Mouse (Mus musculus): Measurements from ENCODE around the gene Tmc3.

Tmc3 gene

DNA sequence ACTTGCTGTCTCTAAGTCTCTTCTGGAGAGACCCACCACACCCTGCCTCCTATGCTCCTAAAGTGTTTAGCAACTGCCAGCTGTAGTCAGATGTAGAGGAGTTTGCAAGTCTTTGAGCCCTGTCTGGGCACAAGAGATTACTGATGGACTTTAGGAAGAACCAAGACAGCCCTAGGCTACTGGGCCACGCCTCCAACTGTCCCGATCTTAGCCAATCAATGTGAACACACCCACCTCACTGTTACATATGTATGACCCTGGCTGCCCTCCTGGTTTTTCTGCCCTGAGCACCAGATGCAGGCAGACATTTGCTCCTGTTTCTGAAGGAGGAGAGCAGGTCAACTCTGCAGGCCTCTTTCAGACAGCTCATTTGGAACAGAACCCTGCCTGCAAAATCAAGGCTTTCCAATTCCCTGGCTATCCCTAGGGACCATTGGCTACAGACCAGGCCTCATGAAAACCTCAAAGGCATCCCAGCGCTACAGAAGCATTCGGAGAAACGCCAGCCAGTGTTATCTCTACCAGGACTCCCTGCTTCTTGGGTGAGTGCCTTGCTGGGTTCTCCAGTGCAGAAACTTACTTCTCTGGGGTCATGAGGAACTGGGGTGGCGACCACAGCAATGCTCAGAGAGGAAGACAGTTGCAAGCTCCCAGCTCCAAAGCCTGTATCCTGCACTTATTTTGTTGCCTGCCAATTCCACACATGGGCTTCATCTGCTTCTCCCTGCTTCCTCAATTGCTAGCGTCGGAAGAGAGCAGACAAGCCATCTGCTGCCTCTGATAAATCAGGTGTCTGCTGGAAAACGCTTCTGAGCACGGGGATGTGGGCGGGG lies at the start of gene Tmc3:
Tmc3 (plus strand) TSS at position 289 of the 833 bp plus-strand sequence.
- no peak for DNase-seq (ENCODE audit: low read depth, low spot score)

DNA sequence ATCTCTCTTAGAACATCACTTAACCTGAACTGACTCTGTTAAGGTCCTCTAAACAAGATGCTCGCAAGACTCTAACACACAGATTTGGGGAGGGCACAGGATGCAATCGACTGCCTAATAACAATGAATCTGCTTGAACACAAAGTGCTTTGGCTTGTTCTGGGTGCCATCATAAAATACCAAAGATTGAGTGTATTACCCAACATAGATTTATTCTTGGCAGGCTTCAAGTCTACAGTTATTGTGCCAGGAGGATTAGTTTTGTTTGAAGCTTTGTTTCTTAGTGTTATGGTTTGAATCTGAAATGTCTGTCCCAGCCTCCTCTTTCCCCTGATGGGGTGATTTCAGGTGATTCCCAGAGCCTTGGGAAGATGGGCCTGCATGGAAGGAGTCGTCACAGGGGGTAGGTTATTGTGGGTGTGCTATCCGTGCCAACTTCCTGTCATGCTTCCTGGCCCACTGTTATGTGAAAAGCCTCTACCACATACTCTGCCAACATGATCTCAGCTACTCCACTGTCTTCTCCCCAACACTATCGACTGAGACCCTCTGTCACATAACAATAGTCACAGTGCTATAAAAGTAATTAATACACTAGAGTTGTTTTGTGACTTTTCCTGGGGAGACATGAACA lies 43.1 kb upstream of the Tmc3 start:
- DNase-seq (ENCODE audit: low read depth, low spot score), result no peak

DNA sequence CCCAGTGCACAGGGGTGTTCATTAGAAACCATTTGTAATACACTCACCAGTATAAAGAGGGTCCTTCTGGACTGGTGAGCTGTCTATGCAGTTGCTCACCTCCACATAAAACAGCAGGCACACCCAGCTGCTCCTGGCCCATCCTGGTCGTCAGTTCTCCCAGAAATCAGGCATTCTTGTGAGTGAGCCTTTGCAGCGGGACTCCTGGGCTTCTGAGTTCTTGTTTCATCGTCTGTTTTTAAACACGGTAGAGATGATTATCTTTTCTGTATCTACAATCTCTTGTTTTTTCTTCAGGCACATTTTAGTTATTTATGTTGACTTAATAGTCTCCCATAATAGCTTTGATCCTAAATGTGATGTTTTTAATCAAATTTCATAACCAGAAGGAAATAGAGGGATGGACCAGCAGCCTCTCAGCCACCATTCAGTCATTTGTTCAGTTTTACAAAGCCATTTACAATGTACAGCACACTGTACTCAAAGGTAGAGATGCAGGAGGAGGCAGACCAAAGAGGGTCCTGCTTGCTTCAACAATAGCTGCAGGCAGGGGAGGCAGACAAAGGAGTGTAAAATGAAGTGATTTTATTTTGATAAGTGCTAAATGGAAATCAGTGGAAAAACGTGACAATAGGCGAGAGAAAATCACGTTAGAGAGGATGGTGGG lies 35.9 kb upstream of the Tmc3 start:
- no peak for DNase-seq (ENCODE audit: low read depth, low spot score)

DNA sequence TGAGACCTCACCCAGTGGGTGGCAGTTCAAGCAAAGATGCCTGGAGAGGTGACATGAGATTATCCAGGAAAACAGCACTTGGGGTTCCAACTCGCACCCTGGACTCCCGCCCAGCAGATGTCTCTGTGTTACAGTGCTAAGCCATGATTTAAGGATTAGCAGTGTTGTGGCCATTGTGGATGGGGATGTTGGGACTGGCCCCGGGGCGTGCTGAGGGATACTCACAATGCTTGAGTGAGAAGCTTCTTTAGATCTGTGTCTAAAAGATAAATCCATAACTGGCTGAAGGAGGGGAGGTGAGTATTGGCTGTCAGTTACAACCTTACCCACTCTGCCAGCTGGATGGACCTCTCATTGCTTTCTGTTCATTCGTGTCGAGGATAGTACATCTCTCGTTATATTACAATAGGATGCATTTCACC lies 35.4 kb upstream of the Tmc3 start:
- DNase-seq (ENCODE audit: low read depth, low spot score), result no peak

DNA sequence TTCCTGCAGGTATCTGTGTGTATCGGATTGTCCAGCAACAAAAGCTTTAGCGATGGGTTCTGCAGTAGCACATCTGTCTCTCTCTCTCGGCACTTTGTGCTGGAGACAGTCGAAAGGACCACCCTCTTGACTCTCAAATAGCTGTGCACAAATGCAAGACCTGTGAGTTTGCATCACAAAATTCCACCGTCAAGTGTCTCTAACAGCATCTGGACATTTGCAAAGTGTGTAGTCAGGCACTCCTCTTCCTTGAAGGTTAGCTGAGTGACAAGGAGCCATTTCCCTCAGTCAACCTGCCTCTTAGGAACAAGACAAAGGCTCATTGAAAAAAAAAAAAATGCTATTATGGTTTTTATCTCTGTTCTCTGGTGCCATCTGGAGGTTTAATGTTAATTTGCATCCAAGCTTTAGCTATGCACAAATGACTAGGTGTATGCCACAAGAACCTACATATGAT lies 34.7 kb upstream of the Tmc3 start:
- no peak for DNase-seq (ENCODE audit: low read depth, low spot score)

DNA sequence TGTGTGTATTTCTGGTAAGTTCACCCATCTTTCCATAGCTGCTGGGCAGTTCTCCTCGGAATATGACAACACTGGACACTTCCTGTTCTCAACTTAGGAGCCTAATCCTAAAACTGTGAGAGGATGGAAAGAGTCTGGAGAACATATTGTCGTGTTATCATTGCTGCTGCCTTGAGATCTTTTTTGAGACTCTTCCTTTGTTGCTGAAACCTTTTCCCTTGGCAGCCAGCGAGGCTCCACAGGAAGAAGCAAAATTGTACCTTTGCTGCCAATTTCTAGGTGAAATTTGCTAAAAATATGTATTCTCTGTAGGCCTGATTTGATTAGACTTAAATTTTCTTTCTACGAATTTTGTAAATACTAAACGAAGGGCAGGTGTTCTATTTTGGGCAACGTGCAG lies 30.2 kb upstream of the Tmc3 start:
- no peak for DNase-seq (ENCODE audit: low read depth, low spot score)

DNA sequence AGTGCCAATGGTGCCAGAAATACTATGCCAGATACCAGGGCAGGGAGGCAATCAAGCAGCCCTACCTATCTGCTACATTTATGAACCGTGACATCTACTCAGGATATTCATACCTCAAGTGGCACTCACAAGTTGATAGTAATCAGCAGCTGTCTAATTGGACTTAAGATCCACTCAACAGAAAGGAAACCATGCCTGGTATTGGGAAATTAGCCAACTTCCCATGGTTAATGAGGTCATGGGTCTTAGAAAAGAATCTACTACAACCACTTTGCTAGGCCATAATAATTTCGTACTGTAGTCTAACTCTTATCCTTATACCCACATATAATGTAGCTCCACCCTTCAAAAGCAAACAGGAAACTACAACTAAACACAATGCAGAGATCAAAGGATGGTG lies 28.2 kb upstream of the Tmc3 start:
- DNase-seq (ENCODE audit: low read depth, low spot score), result no peak

DNA sequence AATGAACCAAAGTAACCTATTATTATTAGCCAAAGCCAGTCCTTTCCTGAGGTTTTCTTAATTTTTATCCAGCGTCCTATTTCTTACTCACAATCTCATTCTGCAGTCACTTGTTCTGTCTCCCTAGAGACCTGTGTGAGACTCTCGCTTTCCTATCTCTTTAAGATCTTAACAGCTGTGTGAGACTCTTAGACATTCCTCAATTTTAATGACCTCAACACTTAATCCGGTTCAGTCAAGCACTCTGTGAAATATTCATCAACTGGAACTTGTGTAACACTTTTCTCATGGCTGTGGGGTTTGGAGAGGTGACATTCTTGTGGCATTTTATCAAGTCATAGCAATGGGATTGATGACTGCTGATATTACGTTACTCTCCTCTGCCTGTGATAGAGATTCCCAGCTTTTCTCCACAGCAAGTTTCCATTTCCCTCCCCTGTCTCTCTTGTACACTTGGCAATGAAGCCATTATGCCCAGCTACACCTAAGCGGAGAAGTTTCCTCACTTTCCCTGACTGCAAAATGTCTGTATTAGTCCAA lies 25.9 kb upstream of the Tmc3 start:
- DNase-seq (ENCODE audit: low read depth, low spot score), result no peak

DNA sequence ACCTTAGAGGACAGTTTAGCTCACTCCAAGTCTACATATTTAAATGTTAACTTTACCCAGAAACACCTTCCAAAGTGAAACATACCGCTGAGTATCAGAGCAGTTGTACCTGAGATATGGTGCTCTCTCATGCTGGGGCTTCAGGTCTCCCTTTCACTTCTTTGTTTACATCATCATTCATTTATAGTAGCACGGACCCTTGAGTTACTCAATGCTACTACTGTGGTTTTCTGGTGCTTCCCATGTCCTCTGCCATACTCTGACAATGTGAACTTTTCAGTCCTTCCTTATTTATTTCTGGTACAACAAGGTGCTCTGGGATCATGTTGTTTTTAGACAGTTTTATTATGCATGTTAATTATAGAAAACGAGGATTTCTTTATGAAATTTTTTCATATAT lies 25.2 kb upstream of the Tmc3 start:
- DNase-seq (ENCODE audit: low read depth, low spot score), result no peak

DNA sequence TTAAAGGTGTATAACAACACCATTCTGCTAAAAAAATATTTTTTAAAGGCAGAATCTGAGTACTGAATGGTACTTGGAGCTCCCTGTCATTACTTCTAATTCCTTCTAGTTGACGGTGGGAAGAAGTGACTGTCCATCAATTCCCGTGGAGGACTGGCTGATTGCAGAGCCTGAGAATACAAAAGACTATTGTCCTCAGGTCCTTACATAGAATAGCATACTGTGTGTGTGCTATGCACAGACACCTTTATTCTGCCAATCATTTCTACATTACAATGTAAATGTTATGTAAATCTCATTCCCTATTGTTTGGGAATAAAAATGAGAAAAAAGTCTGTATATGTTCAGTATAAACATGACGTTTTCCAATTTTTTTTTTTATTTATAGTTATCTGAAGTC lies 22.9 kb upstream of the Tmc3 start:
- no peak for DNase-seq (ENCODE audit: low read depth, low spot score)

DNA sequence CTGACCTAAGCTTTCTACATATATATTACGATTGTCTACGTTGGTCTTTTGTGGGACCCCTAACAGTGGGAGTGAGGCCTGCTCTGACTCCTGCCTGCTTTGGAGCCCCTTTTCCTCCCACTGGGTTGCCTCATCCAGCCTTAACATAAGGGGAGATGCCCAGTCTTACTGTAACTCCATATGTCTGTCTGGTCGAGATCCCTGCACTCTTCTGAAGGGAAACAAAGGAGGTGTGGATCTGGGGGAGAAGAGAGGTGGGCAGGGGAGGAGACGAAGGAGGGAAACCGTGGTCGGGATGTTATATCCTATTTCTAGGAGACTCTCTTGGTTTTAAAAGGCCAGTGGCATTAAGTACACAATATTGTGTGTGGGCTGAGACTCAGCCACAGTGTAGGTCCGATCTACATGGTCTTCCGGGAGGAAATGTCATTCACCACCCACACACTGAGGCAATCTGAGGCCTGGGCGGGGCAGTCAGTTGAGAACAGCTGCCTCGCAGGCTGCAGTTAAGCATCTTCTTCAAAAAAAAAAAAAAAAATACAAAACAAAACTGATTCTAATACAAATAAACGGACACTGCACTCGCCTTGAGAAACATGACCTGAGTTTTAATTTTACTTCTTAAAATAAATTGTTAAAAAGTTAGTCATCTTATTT lies 20.0 kb upstream of the Tmc3 start:
- DNase-seq (ENCODE audit: low read depth, low spot score), result no peak

DNA sequence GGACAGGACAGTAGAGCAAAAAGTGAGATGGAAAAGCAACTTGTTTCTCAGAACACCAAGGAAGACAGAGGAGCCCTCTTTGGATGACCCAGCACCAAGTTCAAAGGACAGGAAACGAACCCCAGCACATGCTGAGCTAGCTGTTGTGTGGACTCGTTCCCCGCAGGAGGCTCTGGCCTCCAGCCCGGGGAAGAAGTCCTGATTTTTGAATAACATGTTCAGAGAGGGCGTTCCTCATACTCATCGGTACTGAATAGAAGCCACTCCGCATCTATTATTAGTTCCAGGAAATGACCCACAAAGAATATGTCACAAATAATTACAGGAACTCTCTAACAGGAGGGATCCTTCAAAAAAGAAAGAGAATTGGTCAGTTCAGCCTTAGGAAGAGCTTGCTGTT lies 18.8 kb upstream of the Tmc3 start:
- DNase-seq (ENCODE audit: low read depth, low spot score), result no peak

DNA sequence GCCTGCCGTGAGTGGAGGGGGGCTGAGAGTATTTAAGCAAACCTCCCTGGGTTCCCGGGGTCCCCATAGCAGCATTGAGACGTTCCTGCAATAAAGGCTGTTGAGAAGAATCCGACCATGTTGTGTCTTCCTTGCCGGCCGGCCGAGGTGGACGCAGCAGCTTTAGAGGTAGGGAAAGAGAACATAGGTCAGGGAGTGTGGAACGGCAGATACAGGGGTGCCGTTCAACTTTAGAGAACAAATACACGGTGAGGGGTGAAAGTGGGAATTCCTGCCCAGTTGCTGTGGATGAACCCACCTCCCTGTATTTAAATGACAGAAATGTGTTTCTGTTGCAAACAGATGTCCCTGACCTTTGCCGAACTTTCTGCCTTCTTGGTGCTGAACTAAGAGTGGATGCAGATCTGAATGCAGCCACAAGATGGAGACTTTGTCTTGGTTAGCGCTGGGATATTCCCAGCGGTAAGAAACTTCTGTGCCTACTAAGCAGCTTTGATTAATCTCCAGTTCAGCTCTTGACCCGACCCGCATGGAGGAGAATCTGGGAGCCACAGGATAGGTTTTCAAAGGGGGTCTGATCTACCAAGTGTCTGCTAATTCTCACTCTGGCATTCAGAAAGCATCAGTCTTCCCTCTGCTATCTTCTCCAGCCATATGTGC lies 16.8 kb upstream of the Tmc3 start:
- no peak for DNase-seq (ENCODE audit: low read depth, low spot score)

DNA sequence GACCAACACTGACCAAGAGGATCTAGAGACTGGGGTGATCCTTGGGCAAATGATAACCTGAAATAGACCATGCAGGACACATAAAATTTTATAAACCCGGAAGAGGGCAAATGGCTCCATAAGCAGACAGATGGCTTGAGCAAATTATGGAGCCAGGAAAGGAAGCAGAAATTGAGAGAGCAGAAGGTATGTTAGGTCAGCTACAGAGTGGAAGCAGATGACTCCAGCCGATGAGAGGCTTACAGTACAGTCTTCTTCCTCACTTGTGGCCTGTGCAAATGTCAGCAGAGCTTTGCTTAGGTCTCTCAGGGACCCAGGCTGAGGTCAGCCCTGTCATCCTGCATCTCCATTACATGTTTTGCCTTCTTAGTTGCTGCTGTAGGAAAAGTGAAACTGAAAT lies 15.9 kb upstream of the Tmc3 start:
- no peak for DNase-seq (ENCODE audit: low read depth, low spot score)

DNA sequence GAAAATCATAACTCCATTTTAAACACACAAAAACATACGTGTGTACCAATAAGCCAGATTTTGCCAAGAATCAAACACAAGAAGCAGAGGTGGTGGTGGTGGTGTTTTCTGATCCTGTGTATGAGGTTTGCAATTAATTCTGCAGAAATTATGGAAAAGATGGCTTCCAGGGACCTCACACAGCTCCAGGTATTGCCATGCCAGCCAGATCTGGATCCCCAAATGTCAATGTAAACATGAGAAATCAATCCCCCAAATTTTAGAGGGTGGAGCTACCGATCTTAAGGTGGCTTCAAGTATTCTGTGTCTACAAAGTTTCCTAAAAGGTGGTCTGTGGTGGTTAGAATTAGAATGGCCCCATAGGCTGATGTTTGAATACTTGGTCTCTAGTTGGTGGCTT lies 15.3 kb upstream of the Tmc3 start:
- no peak for DNase-seq (ENCODE audit: low read depth, low spot score)

DNA sequence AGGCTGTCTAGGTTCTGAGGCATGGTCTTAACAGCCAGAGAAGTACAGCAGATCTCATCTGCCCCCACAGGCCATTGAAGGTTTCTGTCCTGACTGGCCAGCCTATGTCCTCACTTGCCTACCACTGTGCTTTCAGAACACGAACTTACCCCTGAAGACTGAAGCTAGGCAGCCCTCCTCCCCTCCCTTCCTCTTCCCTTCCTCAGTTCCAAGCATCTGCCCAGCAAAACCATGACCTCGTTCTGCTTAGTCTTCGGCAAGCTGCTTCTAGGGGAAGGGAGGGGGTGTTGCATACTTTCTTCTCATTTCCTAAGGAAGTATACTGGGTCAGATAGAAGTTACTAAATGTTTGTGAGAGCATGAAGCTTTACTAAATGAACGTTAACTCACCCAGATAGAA lies 13.7 kb upstream of the Tmc3 start:
- DNase-seq (ENCODE audit: low read depth, low spot score), result no peak

DNA sequence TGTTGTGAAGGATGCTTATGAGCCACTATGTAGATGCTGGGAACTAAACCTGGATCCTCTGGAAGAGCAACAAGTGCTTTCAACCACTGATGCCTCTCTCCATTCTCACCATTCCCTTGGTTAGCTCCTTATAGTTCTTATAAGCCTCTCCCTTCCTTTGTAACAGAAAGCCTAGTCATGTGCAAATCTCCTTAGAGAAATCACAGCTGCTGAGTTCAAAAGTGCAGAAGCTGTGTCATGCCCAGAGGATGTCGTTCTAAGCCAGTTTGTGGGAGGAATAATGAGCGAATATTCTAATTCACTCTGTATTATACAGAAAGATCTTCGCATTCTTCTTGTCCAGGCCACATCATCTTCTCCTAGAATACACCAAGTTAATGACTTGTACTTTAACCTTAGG lies 12.8 kb upstream of the Tmc3 start:
- no peak for DNase-seq (ENCODE audit: low read depth, low spot score)

DNA sequence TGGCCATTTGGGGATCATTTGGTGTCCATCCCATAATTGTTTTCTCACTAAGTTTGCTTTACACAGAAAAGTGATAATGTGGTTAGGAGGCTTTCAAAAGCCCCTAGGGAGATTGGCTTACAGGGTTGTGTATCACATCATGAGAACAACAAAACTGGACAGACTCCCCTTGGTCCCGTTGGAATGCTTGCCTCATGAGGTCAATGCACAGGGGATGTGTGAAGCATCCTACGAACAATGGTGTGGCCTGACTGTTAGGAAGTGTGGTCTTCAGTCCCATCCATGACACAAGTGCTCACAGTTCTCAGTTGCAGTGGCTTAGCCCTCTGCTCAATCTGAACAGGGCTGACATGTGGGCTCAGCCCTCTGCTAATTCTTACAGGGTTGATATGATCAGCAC lies 12.3 kb upstream of the Tmc3 start:
- DNase-seq (ENCODE audit: low read depth, low spot score), result no peak

DNA sequence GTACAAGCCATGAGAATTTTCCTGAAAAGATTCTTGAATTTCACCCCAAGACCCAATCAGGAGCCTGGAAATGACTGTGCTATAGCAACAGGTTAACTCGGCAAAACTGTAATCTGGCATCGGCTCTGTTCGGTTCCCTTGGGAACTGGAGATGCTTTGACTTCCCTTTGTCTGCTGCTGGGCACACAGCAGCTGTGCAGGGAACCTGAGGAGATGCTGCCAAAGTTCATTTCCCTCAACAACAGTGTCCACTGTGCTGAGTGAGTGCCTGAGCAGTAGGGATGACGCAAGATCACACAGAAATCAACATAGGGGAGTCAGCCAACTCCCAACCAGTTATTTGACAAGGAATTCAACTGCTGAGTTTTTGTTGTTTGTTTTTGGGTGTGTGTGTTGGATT lies 3.8 kb upstream of the Tmc3 start:
- no peak for DNase-seq (ENCODE audit: low read depth, low spot score)

DNA sequence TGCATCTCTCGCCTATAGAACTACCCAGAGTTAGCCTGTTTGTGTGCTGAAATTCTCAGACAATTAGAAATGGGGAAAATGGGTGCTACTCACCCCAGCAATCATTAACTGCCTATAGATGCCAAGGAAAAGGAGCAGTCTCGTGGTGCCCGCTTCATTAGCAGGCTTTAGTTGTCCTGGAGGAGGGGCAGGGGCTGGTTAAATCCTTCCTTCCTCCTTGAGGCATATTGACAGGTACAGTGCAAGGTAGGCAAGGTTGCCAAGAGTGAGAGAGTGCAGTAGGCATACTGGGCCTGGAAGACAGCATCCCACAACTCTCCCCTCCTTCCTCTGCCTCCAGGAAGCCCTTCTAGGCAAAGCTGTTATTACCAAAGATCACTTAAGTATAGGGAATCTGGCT lies 9.3 kb downstream of the Tmc3 start:
- no peak for DNase-seq (ENCODE audit: low read depth, low spot score)

DNA sequence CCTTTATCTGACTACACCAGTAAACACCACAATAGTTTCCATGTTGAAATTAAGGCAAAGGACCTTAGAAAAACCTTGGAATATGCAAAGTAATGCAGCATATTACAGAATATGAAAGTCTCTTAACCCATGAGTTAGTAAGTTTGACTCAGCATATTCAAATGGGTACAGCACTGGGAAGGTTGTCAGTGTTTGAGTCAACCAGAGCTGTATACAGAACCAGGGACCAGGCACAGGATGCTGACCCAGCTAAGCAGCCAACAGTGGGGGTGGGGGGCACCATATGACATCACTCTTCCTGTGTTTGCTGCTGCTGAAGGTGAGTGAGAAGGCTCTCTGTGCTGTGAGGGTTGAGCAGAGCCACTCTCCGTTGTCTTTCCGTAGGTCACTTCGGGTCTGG lies 12.3 kb downstream of the Tmc3 start:
- DNase-seq (ENCODE audit: low read depth, low spot score), result no peak
